ENCODE assay signal across 15 mouse cellular contexts in genomic region chr2:64897844-64898243, GRCm38 (mm10).
"Had no signal": no experiment of that assay in that cellular context is flagged by ENCODE, and none has a peak within 500 bp of the region (broad histone marks: within the 10 kb centered on the region; RNA-seq: fewer than 3 reads in every experiment).

No protein-coding gene starts in this region.

- H3K4me1 ChIP-seq: kidney, embryonic 15.5 days; limb, embryonic 12.5 days; liver, embryonic 13.5 days; midbrain, embryonic 12.5 days; neural tube, embryonic 13.5 days had no signal

- H3K27me3 ChIP-seq: kidney, embryonic 15.5 days; limb, embryonic 12.5 days; liver, embryonic 13.5 days; midbrain, embryonic 12.5 days; neural tube, embryonic 13.5 days had no signal

- H3K9ac ChIP-seq: kidney, embryonic 15.5 days; limb, embryonic 12.5 days; liver, embryonic 13.5 days; midbrain, embryonic 12.5 days; neural tube, embryonic 13.5 days had no signal

- H3K27ac ChIP-seq: kidney, embryonic 15.5 days; limb, embryonic 12.5 days; liver, embryonic 13.5 days; midbrain, embryonic 12.5 days; neural tube, embryonic 13.5 days had no signal

- H3K4me2 ChIP-seq: kidney, embryonic 15.5 days; limb, embryonic 12.5 days; liver, embryonic 13.5 days; midbrain, embryonic 12.5 days; neural tube, embryonic 13.5 days had no signal

- DNase-seq: kidney, adult 2 months; kidney, postnatal 14 days; liver; liver, embryonic 13.5 days; lung, adult 18-20 months; retina, postnatal 1 day; right cerebral cortex, postnatal 4 days; spleen, adult 18-20 months; thymus, adult 2 months; thymus, postnatal 25 days had no signal

- H3K4me3 ChIP-seq: kidney, embryonic 15.5 days; limb, embryonic 12.5 days; liver, embryonic 13.5 days; midbrain, embryonic 12.5 days; neural tube, embryonic 13.5 days had no signal

- H3K36me3 ChIP-seq: kidney, embryonic 15.5 days; limb, embryonic 12.5 days; liver, embryonic 13.5 days; midbrain, embryonic 12.5 days; neural tube, embryonic 13.5 days had no signal

- ATAC-seq: midbrain, embryonic 16.5 days had no signal

- H3K9me3 ChIP-seq: kidney, embryonic 15.5 days; limb, embryonic 12.5 days; liver, embryonic 13.5 days; midbrain, embryonic 12.5 days; neural tube, embryonic 13.5 days had no signal
